Mouse (Mus musculus): ENCODE results near the gene Oas1d.
"Not testable (repeated sequence)": the region's sequence is repeated elsewhere in the genome, so short reads cannot be mapped to it uniquely, and the experiment has no call there.

DNA sequence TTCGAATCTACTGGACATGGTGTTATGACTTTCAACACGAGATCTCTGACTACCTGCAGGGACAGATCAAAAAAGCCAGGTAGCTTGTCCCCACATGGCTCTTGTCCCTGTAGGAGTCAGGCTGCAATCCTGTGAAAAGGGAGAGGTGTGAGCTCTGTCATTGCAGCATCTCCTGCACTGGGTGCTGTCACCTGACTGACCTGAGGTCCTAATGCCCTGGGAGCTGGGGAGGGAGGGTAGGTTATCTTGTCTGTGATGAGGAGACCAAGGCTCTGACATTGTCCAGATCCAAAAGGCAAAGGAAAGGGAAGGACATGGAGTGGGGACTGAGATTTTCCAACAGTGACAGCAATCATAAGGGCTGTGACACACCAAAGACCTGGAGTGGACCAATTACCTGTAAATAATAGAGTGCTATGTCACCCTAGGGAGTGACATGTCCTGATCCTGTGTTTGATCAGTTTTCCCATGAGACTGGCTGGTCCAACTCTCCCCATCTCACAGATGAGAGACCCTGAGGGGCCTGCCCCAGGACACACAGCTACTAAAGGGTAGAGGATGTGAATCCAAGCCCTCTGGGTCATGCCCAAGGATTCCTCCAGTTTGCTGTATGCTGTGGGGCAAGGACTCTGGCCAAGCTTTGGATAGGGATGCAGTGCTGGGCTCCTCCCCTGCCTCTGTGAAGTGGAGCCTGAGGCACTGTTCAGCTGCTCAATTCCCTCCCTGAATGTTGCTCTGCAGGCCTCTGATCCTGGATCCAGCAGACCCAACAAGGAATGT is 5.0 kb downstream of the Oas1d start:
- TF ChIP-seq CTCF (IDR thresholded peaks at IDR 0.05; ENCODE audit: insufficient read depth, low read length); POLR2A (IDR thresholded peaks at IDR 0.05; ENCODE audit: borderline replicate concordance, extremely low read depth, low read depth, low read length): not testable (repeated sequence)
